Mouse (Mus musculus) embryonic stem cell, embryonic (primary cell): ENCODE data around the gene Raf1.

ENCODE experiments used
- CTCF ChIA-PET, 4 experiments: fragments of 300-600 bp in 2 of 4; fragments of 350-600 bp in 2 of 4; sonication (Branson Sonifier 250); formaldehyde crosslinking; loops; one replicate each; lab custom pipeline; 2022; ENCODE audit warnings: inconsistent platforms in 2 of 4; lab: Charles Lee
- POLR2A ChIA-PET, 4 experiments: fragments of 300-600 bp in 2 of 4; fragments of 350-600 bp in 2 of 4; sonication (Branson Sonifier 250); formaldehyde crosslinking; loops; one replicate each; lab custom pipeline; 2022; ENCODE audit warnings: antibody characterized with exemption in 4 of 4, inconsistent platforms in 1 of 4; lab: Charles Lee

Raf1 gene

DNA sequence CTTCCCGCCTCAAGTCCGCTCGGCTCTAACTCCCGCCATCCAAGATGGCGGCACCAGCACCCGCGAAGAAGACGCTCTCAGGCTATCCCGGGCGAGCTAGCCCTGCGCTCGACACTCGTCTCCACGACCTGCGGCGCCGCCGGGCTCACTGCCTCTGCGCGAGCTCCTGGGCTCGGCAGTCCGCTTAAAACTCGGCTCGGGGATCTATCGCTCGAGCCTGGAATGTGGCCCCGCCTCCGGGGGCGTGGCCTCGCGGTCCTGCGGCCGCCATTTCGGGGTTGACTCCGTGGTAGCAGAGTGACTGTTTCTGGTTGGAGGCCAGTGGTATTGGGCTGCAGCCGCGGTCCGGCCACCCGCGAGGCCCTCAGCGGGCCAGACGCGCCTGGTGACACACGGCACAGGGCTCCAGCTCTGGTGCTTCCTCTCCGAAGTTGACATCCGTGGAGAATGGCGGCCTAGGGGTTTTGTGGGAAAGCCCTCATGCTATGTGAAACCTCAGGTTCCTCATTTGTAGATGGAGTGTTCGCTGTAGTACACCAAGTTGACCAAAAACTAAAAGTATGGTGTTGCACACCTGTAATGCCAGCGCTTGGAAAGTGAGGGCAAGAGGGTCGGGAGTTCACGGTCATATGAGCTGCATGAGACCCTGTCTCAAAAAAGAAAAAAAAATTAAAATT, at the start of gene Raf1:
TSS of gene Raf1 (minus strand) at position 184 of the 677 bp plus-strand sequence.
- CTCF ChIA-PET, result interaction anchor here in 1 of 4 experiments (0.6 to 2.8 kb wide), 6 partner anchors 11 to 127 kb away, joined by 3 to 12 read pairs (median 3); no protein-coding TSS in a partner anchor
- POLR2A ChIA-PET, result interaction anchor here (0.6 to 19.4 kb wide), 115 partner anchors 8 to 611 kb away, joined by 3 to 347 read pairs (median 5); partner anchors contain the start of genes Efcab12 (in 3 of the 4), Ift122 (in 3 of the 4), Mbd4 (in 3 of the 4) and Rpl32 (in 3 of the 4)

DNA sequence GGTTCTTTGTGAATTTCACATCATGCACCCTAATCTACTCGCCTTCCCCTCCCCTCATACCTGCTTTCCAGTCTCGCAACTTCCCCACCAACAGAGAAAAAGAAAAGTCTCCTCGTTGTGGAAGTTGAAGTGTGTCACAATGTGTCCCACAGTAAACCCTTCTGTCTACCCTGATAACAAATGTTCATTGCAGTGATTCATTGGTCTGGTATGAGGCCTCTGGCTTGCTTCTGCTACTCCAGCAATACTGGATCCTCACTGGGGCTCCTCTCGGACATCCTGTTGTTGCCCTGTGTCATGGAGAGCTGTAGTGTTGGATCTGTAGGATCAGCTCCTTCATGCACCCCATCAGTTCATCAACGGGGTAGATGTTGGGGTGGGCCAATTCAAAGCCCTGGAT, 45.8 kb upstream of the Raf1 start:
- ChIA-PET CTCF (interaction anchor here in 2 of 4 experiments (1.0 to 1.9 kb wide), 3 partner anchors 7 to 21 kb away, joined by 4 to 5 read pairs (median 4); no protein-coding TSS in a partner anchor), POLR2A (interaction anchor here in 2 of 4 experiments (1.3 to 2.8 kb wide), 6 partner anchors 8 to 28 kb away, joined by 3 to 10 read pairs (median 4); no protein-coding TSS in a partner anchor)

DNA sequence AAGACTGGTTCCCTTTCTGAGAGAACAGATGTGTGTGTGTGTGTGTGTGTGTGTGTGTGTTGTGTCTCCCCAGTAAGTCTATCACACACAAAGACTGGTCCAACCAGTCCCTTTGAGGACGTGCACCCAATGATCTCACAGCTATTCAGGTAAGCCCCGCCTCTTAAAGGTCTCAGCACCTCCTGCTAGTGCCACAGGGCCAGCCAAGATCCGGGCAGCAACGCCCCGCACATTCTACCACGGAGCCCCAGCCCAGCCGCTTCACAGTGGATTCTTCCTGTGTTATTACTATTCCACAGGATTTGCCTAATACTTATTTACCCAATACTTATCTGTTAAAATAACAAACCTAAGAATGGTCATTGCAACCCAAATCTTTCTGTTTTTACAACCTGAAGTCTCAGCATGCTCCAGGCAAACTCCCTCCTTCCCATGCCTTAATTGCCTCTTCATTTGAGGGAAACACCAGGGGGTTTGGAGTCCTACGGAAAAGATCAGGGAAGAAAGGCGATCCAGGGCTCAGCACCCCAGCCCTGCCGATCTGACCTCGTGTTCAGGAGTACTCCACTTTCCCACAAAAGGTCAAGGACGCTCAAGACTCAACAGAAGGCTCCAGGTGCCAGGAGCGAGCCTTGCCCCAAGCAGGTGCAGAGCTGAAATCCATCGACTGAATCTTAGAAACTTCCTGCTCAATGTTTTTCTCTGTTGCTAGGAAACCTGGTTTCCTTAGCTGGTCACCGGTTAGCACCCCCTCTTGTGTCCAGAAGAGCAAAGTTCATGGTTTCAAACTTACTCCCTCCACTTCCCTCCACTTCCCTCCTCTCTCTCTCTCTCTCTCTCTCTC, 41.5 kb upstream of the Raf1 start:
- CTCF ChIA-PET, result interaction anchor here (0.6 to 3.3 kb wide), 36 partner anchors 9 to 290 kb away, joined by 3 to 30 read pairs (median 5); partner anchors contain the start of gene Cand2 (in 1 of the 4)
- POLR2A ChIA-PET, result interaction anchor here (0.5 to 10.6 kb wide), 97 partner anchors 9 to 835 kb away, joined by 3 to 161 read pairs (median 6); partner anchors contain the start of genes Raf1 (in 4 of the 4), Rpl32 (in 4 of the 4), Efcab12 (in 2 of the 4) and Tmem40 (in 2 of the 4)

DNA sequence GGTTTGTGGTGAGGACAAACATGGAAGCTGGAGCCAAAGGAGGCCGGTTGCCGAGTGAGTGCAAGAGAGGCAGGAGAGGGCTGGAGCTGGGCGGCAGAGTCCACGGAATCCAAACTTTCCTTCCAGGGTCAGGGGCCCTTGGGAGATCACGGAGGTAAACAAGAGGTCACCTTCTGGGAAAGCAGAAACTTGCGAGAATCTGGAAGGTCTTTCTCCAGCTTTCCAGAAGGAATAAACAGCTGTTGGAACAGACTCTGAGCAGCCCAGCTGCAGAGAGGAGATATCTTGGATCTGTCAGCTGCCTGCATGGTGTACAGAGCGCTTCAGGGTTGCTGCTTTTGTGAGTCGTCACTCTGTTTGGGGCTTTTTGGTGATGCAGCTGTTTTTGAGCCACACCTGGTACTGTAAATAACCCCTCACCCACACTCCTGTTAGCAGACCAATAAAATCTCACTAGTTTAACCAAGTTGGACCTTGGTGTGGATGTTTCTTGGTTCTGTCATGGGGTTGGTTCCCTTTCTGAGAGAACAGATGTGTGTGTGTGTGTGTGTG, 40.7 kb upstream of the Raf1 start:
- ChIA-PET CTCF (interaction anchor here in 3 of 4 experiments (0.6 to 3.3 kb wide), 19 partner anchors 10 to 592 kb away, joined by 3 to 30 read pairs (median 7); partner anchors contain the start of gene Rpl32 (in 1 of the 3)), POLR2A (interaction anchor here (0.5 to 10.6 kb wide), 79 partner anchors 8 to 834 kb away, joined by 3 to 161 read pairs (median 6); partner anchors contain the start of genes Raf1 (in 3 of the 4), Rpl32 (in 3 of the 4), Efcab12 (in 2 of the 4) and Tmem40 (in 2 of the 4))

DNA sequence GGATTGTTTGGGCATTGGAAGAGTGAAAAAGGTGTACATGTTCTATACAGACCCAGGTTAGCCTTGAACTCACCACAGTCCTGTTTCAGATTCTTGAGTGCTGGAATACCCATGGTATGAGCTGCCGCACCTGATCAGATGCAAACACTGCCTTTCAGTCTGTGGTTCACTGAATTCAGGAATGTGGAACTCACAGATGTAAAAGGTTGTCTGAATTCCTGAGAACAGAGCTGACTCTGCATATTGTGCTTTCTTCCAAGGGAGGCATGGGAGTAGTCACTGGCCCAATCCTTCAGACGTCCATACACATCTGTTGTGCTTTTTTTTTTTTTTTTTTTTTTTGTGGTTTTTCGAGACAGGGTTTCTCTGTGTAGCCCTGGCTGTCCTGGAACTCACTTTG, 34.8 kb upstream of the Raf1 start:
- POLR2A ChIA-PET, result interaction anchor here in 3 of 4 experiments (0.7 to 10.6 kb wide), 14 partner anchors 10 to 127 kb away, joined by 3 to 161 read pairs (median 3); partner anchors contain the start of gene Efcab12 (in 1 of the 3)

DNA sequence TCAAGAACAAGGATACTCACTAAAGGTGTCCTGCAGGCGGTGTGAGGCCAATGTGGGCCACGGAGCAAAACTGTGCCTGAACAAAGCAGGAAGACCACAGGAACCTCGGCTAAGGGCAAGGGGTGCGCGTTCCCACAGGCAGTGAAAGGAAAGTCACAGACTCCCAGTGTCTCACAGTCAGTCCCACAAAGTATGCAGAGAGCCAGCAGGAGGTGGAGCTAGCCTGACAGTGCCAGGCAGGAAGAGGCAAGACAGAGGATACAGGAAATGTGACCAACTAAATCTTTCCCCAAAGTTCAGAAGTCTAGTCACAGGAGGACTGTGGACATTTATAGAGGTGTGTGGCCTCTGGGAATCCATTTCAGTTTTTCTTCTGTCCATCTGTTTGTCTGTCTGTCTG, 26.5 kb upstream of the Raf1 start:
- CTCF ChIA-PET, result interaction anchor here in 2 of 4 experiments (0.6 to 2.5 kb wide), 10 partner anchors 11 to 476 kb away, joined by 3 to 30 read pairs (median 4); partner anchors contain the start of gene Gm17482 (in 1 of the 2)
- POLR2A ChIA-PET, result interaction anchor here in 3 of 4 experiments (0.6 to 15.3 kb wide), 14 partner anchors 8 to 100 kb away, joined by 3 to 329 read pairs (median 6); partner anchors contain the start of gene Raf1 (in 2 of the 3)

More for the DNA sequence above, 34.8 kb upstream of the Raf1 start:
- CTCF ChIA-PET, result interaction anchor here in 3 of 4 experiments (0.7 to 2.4 kb wide), 6 partner anchors 9 to 17 kb away, joined by 3 to 5 read pairs (median 4); no protein-coding TSS in a partner anchor

DNA sequence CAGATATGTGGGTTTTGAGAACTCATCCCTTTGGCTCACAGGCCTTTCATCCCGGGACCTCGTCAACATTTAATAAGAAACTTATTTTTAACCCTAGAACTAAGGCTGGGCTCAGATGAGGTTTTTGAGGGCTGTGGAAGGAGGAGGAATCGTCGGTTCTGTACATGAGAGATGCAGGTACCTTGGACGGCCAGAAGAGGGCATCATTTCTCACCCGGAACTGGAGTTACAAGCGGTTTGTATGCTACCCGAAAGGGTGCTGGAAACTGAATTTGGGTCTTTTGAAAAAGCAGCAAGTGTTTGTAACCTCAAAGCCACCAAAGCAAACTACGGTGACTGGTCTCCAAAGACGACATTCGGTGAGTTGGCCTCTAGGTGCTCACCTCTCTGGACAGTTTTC, 24.9 kb upstream of the Raf1 start:
- POLR2A ChIA-PET, result interaction anchor here (0.6 to 15.3 kb wide), 33 partner anchors 8 to 107 kb away, joined by 3 to 329 read pairs (median 4); partner anchors contain the start of genes Raf1 (in 2 of the 4) and Rpl32 (in 1 of the 4)
- CTCF ChIA-PET, result interaction anchor here (0.7 to 2.5 kb wide), 27 partner anchors 8 to 162 kb away, joined by 3 to 30 read pairs (median 5); partner anchors contain the start of genes Cand2 (in 1 of the 4), Ift122 (in 1 of the 4), Mbd4 (in 1 of the 4) and Rpl32 (in 1 of the 4)

DNA sequence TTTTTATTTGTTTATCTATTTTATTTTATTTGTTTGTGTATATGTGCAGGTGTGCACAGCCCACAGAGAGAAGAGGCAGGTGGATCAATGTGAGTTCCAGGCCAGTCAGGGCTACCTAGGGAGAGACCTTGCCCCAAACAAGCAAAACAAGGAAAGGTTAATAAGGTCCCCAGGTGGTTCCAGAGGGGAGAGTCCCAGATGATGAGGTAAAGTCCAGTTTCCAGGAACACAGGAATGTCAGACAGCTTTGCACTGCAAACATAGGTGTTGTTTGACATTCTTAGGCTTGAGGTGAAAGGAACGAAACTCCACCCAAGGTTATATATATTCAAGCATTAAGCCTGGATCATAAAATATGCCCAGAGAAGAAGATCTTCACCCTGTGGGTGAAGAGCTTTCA, 24.3 kb upstream of the Raf1 start:
- ChIA-PET CTCF (interaction anchor here in 3 of 4 experiments (0.8 to 3.1 kb wide), 11 partner anchors 10 to 162 kb away, joined by 3 to 30 read pairs (median 4); no protein-coding TSS in a partner anchor), POLR2A (interaction anchor here in 3 of 4 experiments (0.6 to 15.3 kb wide), 17 partner anchors 10 to 107 kb away, joined by 3 to 329 read pairs (median 5); partner anchors contain the start of genes Raf1 (in 2 of the 3) and Rpl32 (in 1 of the 3))

DNA sequence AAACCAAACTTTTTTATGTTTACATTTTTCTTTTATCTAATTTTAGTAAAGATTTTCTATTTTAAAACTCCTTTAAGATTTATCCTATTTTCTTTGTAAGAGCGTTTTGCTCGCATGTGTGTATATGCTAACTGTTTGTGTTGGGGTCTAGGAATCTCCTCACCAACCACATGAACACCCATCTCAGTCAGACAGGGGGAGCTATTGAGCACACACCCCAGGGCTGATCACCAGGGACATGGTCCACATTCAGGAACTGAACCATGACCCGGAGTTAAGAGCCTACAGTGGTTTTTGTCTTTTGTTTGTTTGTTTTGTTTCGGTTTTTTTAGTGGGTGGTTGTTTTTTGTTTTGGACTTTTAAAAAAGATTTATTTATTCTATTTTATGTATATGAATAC, 22.3 kb upstream of the Raf1 start:
- CTCF ChIA-PET, result interaction anchor here (0.5 to 3.1 kb wide), 35 partner anchors 10 to 282 kb away, joined by 3 to 20 read pairs (median 4); partner anchors contain the start of genes Cand2 (in 1 of the 4), Efcab12 (in 1 of the 4), Ift122 (in 1 of the 4) and Mbd4 (in 1 of the 4)
- POLR2A ChIA-PET, result interaction anchor here in 3 of 4 experiments (0.6 to 15.3 kb wide), 50 partner anchors 10 to 500 kb away, joined by 3 to 329 read pairs (median 4); partner anchors contain the start of genes Raf1 (in 3 of the 3), Rpl32 (in 2 of the 3), Cand2 (in 1 of the 3) and Ift122 (in 1 of the 3)

DNA sequence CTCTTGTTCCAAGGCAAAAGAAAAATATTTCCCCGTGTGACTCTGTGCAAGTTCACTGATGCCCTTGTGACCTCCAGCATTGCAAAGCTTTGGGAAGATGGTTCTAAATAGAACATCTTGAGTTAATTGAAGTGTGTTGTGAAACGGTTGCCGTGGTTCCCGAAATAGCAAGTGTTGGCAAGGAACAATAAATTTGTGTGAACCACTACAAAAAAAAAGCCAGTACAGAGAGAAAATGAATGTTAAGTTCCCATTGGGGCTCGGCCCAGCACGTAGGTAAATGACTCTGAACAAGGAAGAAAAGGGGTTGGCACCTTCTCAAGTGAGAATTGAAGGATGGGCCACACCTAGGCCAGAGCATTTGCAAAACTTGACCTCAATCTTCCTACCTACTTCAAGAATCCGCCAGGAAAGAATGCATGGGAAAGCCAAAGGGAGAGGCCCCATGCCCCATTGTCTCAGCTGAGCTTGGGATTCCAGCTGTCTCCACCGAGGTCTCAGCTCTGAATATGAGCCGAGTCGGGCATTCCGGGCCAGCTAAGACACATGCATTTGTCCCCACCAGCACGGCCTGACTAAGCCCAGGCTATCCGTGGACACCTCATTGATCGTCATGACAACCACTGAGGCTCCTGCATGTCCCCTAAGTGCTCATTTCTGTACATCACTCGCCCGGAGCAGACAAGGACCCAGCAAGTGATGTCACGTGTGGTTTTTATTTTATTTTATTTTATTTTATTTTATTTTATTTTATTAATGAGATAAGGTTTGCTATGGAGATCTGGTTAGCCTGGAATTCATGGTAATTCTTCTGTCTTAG, 21.5 kb upstream of the Raf1 start:
- ChIA-PET CTCF (interaction anchor here (0.5 to 3.1 kb wide), 38 partner anchors 9 to 508 kb away, joined by 3 to 20 read pairs (median 4); partner anchors contain the start of genes Cand2 (in 1 of the 4), Efcab12 (in 1 of the 4), Ift122 (in 1 of the 4) and Mbd4 (in 1 of the 4)), POLR2A (interaction anchor here in 3 of 4 experiments (0.6 to 15.3 kb wide), 49 partner anchors 10 to 569 kb away, joined by 3 to 329 read pairs (median 5); partner anchors contain the start of genes Raf1 (in 3 of the 3), Rpl32 (in 2 of the 3), Cand2 (in 1 of the 3) and Ift122 (in 1 of the 3))

DNA sequence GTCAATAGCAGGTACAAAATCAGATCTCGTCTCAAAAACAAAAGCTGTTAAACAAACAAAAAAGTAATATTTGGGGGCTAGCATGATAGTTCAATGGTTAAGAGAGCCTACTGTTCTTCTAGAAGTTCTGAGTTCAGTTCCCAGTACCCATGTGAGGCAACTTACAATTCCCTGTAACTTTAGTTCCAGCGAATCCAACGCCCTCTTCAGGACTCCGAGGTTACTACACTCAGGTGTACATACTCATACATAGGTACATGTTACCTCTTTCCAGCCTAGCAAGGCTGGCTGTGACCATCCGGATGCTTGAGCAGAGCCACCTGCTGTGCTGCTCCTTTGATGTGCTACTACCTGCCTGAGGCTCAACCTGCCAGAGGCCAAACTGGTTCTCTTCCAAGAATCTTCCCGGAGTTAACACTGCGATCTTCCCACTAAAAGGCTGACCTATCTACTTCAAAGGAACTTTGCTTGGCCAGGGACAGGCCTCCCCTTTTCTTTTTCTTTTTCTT, 20.3 kb upstream of the Raf1 start:
- POLR2A ChIA-PET, result interaction anchor here in 2 of 4 experiments (0.6 to 15.3 kb wide), 11 partner anchors 8 to 123 kb away, joined by 3 to 329 read pairs (median 3); partner anchors contain the start of gene Raf1 (in 2 of the 2)
- CTCF ChIA-PET, result interaction anchor here in 3 of 4 experiments (0.6 to 2.3 kb wide), 7 partner anchors 15 to 315 kb away, joined by 3 to 9 read pairs (median 4); partner anchors contain the start of gene Tmem40 (in 1 of the 3)

DNA sequence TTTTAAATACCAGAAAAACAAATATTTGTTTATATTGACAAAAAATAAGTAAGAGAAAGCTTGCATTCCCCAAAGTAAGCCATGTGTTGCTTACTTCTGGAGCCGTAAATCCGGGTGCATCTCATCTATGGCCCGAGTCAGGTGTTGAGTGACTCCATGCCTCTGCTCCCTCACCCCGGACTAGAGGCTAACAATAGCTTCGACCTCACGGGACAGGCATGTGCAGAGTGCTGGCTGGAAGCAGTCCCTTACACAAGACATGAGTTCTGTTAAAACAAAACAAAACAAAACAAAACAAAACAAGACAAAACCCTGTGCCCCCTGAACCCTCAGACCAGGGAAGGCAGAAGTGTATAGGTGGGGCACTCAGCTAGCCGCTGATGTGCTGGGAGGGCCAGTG, 18.7 kb upstream of the Raf1 start:
- POLR2A ChIA-PET, result interaction anchor here (0.6 to 15.3 kb wide), 40 partner anchors 8 to 513 kb away, joined by 3 to 329 read pairs (median 6); partner anchors contain the start of genes Raf1 (in 4 of the 4), Rpl32 (in 2 of the 4), Ift122 (in 1 of the 4) and Mbd4 (in 1 of the 4)
- CTCF ChIA-PET, result interaction anchor here in 2 of 4 experiments (0.7 to 2.3 kb wide), 15 partner anchors 10 to 143 kb away, joined by 3 to 9 read pairs (median 4); partner anchors contain the start of genes Efcab12 (in 1 of the 2) and Tmem40 (in 1 of the 2)

DNA sequence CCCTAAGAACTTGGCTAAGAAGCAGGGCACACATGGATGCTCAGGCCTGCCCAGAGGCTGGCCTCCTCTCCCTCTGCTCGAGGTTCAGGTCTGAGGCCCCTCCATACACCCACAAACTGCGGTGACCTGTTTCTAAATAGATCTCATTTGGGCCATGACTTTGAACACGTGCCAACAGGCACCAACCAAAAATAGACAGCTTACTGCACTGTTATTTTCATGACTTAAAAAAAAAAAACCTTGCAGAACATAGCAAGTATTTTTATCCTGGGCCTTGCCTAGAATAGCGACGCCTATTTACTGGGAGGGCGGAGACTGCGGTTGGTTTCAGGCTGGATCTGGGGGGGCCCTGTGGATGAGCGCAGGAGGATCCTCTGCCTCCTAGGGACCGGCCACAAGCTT, 18.0 kb upstream of the Raf1 start:
- CTCF ChIA-PET, result interaction anchor here in 2 of 4 experiments (0.9 to 2.3 kb wide), 11 partner anchors 10 to 818 kb away, joined by 3 to 9 read pairs (median 4); partner anchors contain the start of gene Efcab12 (in 1 of the 2)
- POLR2A ChIA-PET, result interaction anchor here (0.6 to 15.3 kb wide), 37 partner anchors 8 to 193 kb away, joined by 3 to 329 read pairs (median 6); partner anchors contain the start of genes Raf1 (in 4 of the 4), Rpl32 (in 2 of the 4), Ift122 (in 1 of the 4) and Mbd4 (in 1 of the 4)
